Mouse (Mus musculus): ENCODE results near the gene Kcnj10.

- TF ChIP-seq CTCF (IDR thresholded peaks at IDR 0.05) (no peak), EP300 (IDR thresholded peaks at IDR 0.05; ENCODE audit: insufficient read depth, low read depth, low read length) (0 out of 2 replicates have a peak, but pooled peaks have one; percentile 22)
Observed at GRCm38 (mm10) chr1:172295751-172296197, 45.2 kb upstream of the Kcnj10 start.

Measured in heart, adult 2 months (tissue).